Mouse (Mus musculus): ENCODE measurements around the gene Txndc12.

DNA sequence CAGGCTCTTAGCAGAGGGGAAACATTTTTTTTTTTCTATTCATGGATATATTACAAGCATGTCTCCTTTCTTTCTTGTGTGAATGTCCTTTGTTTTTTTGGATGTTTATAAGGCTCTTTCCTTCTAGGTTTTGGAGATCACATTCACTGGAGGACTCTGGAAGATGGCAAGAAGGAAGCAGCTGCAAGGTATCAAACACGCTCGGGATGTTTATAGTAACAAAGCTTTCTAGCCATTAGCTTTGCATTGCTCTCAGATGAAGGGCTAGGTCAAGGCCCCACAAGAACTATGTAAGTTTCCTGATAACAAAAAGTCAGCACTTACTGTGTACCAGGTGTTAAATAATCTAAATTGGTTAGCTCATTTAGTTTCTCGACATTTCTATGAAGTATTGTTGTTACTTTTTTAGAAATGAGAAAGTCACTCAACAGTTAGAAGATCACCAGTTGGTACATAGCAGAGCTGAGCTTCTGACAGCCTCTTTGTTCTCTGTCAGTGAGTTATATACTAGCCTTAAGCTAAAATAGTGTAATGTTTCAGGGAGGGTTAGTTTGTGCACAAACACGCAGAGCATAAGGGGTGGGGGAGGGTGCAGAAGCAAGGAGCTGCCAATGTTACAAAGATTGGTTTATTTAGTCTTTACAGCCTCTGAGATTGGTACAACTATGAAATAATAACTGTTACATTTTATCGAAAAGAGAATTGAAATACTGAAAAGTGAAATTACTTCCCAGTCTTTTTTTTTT is 11.6 kb downstream of the Txndc12 start:
- TF ChIP-seq CTCF (IDR thresholded peaks at IDR 0.05; ENCODE audit: borderline replicate concordance, insufficient read depth, low read length) (no peak), POLR2A (IDR thresholded peaks at IDR 0.05; ENCODE audit: low read depth, low read length) (no peak)
